Mouse (Mus musculus) liver, postnatal 0 days (tissue): ENCODE data around the gene Npsr1. TPM values are rescaled to one million over a fixed set of nuclear protein-coding genes. Genes with fewer than 3 reads are reported as not detected.

Source experiments
- ATAC-seq: fragments of 200-750 bp; cut with Nextera tagmentation; 2 replicates; pipeline ENCODE4 v1.8.0; 2017; ENCODE audit warnings: mild to moderate bottlenecking, moderate library complexity
- DNase-seq: peaks from one replicate; pipeline ENCODE4 v3.0.0-alpha.2; 2016
- H3K27ac ChIP-seq: fragments of 300-500 bp; sonication (generic); 2 replicates; pipeline ENCODE4 v1.5.1; 2014; ENCODE audit warnings: antibody characterized with exemption, moderate library complexity, mild to moderate bottlenecking, low read depth
- H3K27me3 ChIP-seq: fragments of 300-500 bp; sonication (generic); 2 replicates; pipeline ENCODE4 v1.6.1; 2014; ENCODE audit warnings: low read length, control low read depth, mixed read lengths; ENCODE audit not compliant: insufficient read depth
- H3K36me3 ChIP-seq: fragments of 300-500 bp; sonication (generic); replicated peaks from 2 replicates; pipeline ENCODE4 v1.6.1; 2014; ENCODE audit warnings: mild to moderate bottlenecking, control low read depth, low read length, moderate library complexity, mixed read lengths; ENCODE audit not compliant: insufficient read depth
- H3K4me1 ChIP-seq: fragments of 300-500 bp; sonication (generic); 2 replicates; pipeline ENCODE4 v1.6.1; 2014; ENCODE audit warnings: antibody characterized with exemption, mild to moderate bottlenecking, control low read depth; ENCODE audit not compliant: insufficient read depth
- H3K4me2 ChIP-seq: fragments of 300-500 bp; sonication (generic); 2 replicates; pipeline ENCODE4 v1.6.1; 2014; ENCODE audit warnings: low read depth, mild to moderate bottlenecking, low read length, moderate library complexity, mixed read lengths
- H3K4me3 ChIP-seq: fragments of 300-500 bp; sonication (generic); 2 replicates; pipeline ENCODE4 v1.5.1; 2014; ENCODE audit warnings: low read depth, low read length
- H3K9ac ChIP-seq: fragments of 300-500 bp; sonication (generic); replicated peaks from 2 replicates; pipeline ENCODE4 v1.6.1; 2014; ENCODE audit warnings: mild to moderate bottlenecking, moderate library complexity
- H3K9me3 ChIP-seq: fragments of 300-500 bp; sonication (generic); 2 replicates; pipeline ENCODE4 v1.6.1; 2016; ENCODE audit warnings: mild to moderate bottlenecking, control low read depth, low read length, mixed read lengths
- CTCF ChIP-seq: sonication (generic); IDR thresholded peaks from 2 replicates; pipeline ENCODE4 v1.5.1; 2016; ENCODE audit warnings: antibody characterized with exemption, low read depth
- EP300 ChIP-seq: IDR thresholded peaks from 2 replicates; pipeline ENCODE4 v1.6.1; 2016; ENCODE audit warnings: antibody characterized with exemption, low read depth, mild to moderate bottlenecking
- WGBS: fragments of 180-500 bp; shearing (Covaris S2); extraction: QIAGEN DNeasy Blood & Tissue Kit; methylation state at CpG from one replicate; pipeline ENCODE4 v1.1.7; 2014; ENCODE audit not compliant: insufficient replicate concordance; 5-methylcytosine and 5-hydroxymethylcytosine counted together
- polyA plus RNA-seq: library from polyadenylated mRNA; unstranded; fragments of >200 nt; fragmentation: Nextera tagmentation; extraction: Ambion mirVana; gene quantifications from 2 replicates; pipeline ENCODE4 v1.2.1, GENCODE M21; 2015

The Npsr1 gene
- polyA plus RNA-seq, 1 experiment from 2014 or later, result not detected

- ATAC-seq (no peak), DNase-seq (no peak)
- Histone ChIP-seq H3K4me2 (no peak overlapping the region), H3K36me3 (no peaks in the 10 kb centered on the region), H3K4me3 (no peak overlapping the region), H3K4me1 (no peaks in the 10 kb centered on the region), H3K27ac (no peak overlapping the region), H3K27me3 (no peaks in the 10 kb centered on the region), H3K9me3 (no peaks in the 10 kb centered on the region), H3K9ac (no peak overlapping the region)
- TF ChIP-seq EP300 (no peak), CTCF (no peak)
- WGBS, result 64% methylated on average over 1 of the region's 1 CpGs
Observed at GRCm38 (mm10) chr9:24168501-24168900, 70.7 kb downstream of the Npsr1 start.

DNA sequence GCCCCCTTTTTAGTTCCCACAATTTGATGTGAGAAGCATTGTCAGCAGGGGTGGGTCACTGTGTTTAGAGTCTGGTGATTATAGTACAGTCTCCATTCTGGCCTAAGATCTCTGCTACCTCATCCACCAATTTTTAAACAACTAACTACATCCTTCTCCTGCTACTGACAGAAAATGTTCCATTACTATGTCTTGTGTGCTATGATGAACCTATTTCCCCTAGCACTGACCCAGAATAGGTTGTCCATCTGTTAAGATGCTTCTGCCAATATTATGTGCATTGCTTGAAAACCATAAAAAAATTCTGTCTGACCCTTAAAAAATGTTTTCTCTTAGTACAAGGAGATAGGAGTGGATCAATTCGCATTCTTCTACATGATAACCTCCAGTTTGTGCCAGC lies 72.9 kb downstream of the Npsr1 start:
- Histone ChIP-seq H3K9ac (no peak overlapping the region), H3K27me3 (no peaks in the 10 kb centered on the region), H3K4me1 (no peaks in the 10 kb centered on the region), H3K36me3 (no peaks in the 10 kb centered on the region), H3K27ac (no peak overlapping the region), H3K9me3 (no peaks in the 10 kb centered on the region), H3K4me3 (no peak overlapping the region), H3K4me2 (no peak overlapping the region)
- 71% methylated on average over 1 of the region's 1 CpGs for WGBS
- ATAC-seq, result no peak
- DNase-seq, result no peak
- TF ChIP-seq CTCF, result no peak
- no peak for TF ChIP-seq EP300

DNA sequence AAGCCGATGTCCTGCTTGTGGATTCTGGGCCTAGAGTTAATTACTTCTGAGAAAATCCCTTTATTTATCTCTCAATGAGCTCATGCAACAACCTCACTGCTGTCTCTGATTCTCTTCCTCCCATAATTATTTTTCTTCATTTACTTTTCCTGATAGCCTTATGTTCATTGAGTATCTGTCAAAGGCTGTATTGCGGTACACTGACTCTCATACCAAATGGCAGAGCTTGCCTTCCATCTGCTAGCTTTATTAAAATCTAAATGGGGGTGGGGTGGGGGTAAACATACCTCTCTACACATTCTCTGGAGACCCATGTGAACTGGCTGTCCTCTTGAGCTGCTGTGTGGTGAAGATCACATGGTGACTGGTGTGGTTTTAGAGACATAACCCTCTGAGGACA lies 80.9 kb downstream of the Npsr1 start:
- no peak for DNase-seq
- Histone ChIP-seq H3K9ac (no peak overlapping the region), H3K27me3 (no peaks in the 10 kb centered on the region), H3K4me1 (no peaks in the 10 kb centered on the region), H3K27ac (no peak overlapping the region), H3K4me2 (no peak overlapping the region), H3K4me3 (no peak overlapping the region), H3K36me3 (no peaks in the 10 kb centered on the region), H3K9me3 (no peaks in the 10 kb centered on the region)
- no peak for ATAC-seq
- 75% methylated on average over 2 of the region's 2 CpGs for WGBS
- TF ChIP-seq EP300 (no peak), CTCF (no peak)

- Histone ChIP-seq H3K4me2 (no peak overlapping the region), H3K36me3 (no peaks in the 10 kb centered on the region), H3K9me3 (no peaks in the 10 kb centered on the region), H3K27ac (no peak overlapping the region), H3K27me3 (no peaks in the 10 kb centered on the region), H3K4me1 (no peaks in the 10 kb centered on the region), H3K4me3 (no peak overlapping the region), H3K9ac (no peak overlapping the region)
- 68% methylated on average over 7 of the region's 7 CpGs for whole genome bisulfite sequencing
- TF ChIP-seq CTCF (no peak), EP300 (no peak)
- DNase-seq, result no peak
- no peak for ATAC-seq
Observed at GRCm38 (mm10) chr9:24180926-24181325, 83.1 kb downstream of the Npsr1 start.

GRCm38 (mm10) chr9:24186289-24186688 lies 88.5 kb downstream of the Npsr1 start:
- TF ChIP-seq EP300 (no peak), CTCF (no peak)
- Histone ChIP-seq H3K9me3 (no peaks in the 10 kb centered on the region), H3K36me3 (no peaks in the 10 kb centered on the region), H3K4me2 (no peak overlapping the region), H3K27ac (no peak overlapping the region), H3K27me3 (no peaks in the 10 kb centered on the region), H3K4me1 (no peaks in the 10 kb centered on the region), H3K9ac (no peak overlapping the region), H3K4me3 (no peak overlapping the region)
- DNase-seq (no peak), ATAC-seq (no peak)
- 71% methylated on average over 5 of the region's 5 CpGs for WGBS

DNA sequence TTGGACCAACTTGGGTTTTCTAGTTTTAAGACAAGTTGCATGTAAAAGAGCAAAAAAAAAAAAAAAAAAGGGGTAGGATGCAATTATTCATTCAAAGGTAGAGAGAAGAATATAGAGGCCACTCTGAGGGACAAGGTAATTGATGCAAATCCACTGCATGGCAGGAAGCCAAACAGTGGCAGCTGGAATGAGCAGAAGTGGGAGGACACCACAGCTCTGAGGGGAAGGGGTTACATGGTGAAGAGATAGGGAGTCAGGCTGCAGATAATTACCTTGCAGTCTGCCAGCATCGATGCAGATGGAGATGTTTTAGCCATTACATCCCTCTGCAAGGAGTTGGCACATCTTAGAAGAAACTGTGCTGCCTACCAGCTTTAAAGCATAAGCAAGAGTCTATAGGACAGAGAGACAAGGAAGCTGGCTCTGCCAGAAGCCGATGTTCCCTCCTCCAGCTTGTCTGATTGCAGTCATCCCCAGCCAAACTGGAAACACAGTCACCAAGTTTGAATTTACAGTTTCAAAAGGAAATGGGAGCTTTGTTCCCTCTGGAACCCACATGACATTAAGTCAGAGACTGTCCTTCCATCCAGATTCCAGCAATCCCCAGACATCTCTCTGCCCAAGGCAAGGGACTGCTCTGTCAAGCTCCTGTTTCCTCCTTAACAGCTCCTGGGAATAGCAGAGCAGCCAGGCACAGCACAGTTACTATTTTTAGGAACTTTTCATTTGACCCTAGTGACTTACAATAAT lies 91.9 kb downstream of the Npsr1 start:
- Histone ChIP-seq H3K4me3 (no peak overlapping the region), H3K4me2 (no peak overlapping the region), H3K27me3 (no peaks in the 10 kb centered on the region), H3K9me3 (no peaks in the 10 kb centered on the region), H3K36me3 (no peaks in the 10 kb centered on the region), H3K9ac (no peak overlapping the region), H3K27ac (no peak overlapping the region), H3K4me1 (no peaks in the 10 kb centered on the region)
- WGBS, result 59% methylated on average over 2 of the region's 2 CpGs
- TF ChIP-seq EP300 (no peak), CTCF (no peak)
- ATAC-seq (no peak), DNase-seq (no peak)

- H3K27ac ChIP-seq, result no peak overlapping the region
- 49% methylated on average over 1 of the region's 1 CpGs for WGBS
- no peak for DNase-seq
- TF ChIP-seq CTCF, result no peak
- TF ChIP-seq EP300, result no peak
- no peaks in the 10 kb centered on the region for H3K27me3 ChIP-seq
- H3K9ac ChIP-seq, result no peak overlapping the region
- ATAC-seq, result no peak
- no peak overlapping the region for H3K4me2 ChIP-seq
- no peaks in the 10 kb centered on the region for H3K4me1 ChIP-seq
- no peaks in the 10 kb centered on the region for H3K36me3 ChIP-seq
- H3K9me3 ChIP-seq, result no peaks in the 10 kb centered on the region
- no peak overlapping the region for H3K4me3 ChIP-seq
Observed at GRCm38 (mm10) chr9:24190261-24190588, 92.4 kb downstream of the Npsr1 start.
